ENCODE assay signal across 19 mouse cellular contexts in genomic region chr13:116535211-116535610, GRCm38 (mm10).
"Had no signal": no experiment of that assay in that cellular context is flagged by ENCODE, and none has a peak within 500 bp of the region (broad histone marks: within the 10 kb centered on the region; RNA-seq: fewer than 3 reads in every experiment).

No protein-coding gene starts in this region.

- DNase-seq: kidney, adult 2 months; kidney, postnatal 25 days; layer of hippocampus, postnatal 36 days; liver, embryonic 13.5 days; lung, adult 2 months; lung, postnatal 36 days; right cerebral cortex, adult 18-20 months; right cerebral cortex, postnatal 14 days; spleen, adult 18-20 months; thymus, postnatal 25 days had no signal

- H3K27ac ChIP-seq: kidney, postnatal 0 days; layer of hippocampus, adult 2 months; left cerebral cortex, adult 2 months; liver, embryonic 13.5 days; midbrain, embryonic 10.5 days; midbrain, embryonic 13.5 days; stomach, embryonic 15.5 days had no signal

- H3K9me3 ChIP-seq: liver, embryonic 13.5 days; megakaryocyte, embryonic 14.5 days; midbrain, embryonic 10.5 days; midbrain, embryonic 13.5 days; stomach, embryonic 15.5 days had no signal

- H3K4me1 ChIP-seq: liver, embryonic 13.5 days; megakaryocyte, embryonic 14.5 days; midbrain, embryonic 10.5 days; midbrain, embryonic 13.5 days; stomach, embryonic 15.5 days had no signal

- ATAC-seq: lung, postnatal 0 days; midbrain, embryonic 13.5 days; midbrain, embryonic 16.5 days had no signal

- H3K9ac ChIP-seq: liver, embryonic 13.5 days; midbrain, embryonic 13.5 days; stomach, embryonic 15.5 days had no signal

- H3K27me3 ChIP-seq: liver, embryonic 13.5 days; megakaryocyte, embryonic 14.5 days; midbrain, embryonic 13.5 days; stomach, embryonic 15.5 days had no signal

- H3K36me3 ChIP-seq: liver, embryonic 13.5 days; midbrain, embryonic 10.5 days; midbrain, embryonic 13.5 days; stomach, embryonic 15.5 days had no signal

- H3K4me3 ChIP-seq: layer of hippocampus, adult 2 months; left cerebral cortex, adult 2 months; liver, embryonic 13.5 days; megakaryocyte, embryonic 14.5 days; midbrain, embryonic 10.5 days; midbrain, embryonic 13.5 days; stomach, embryonic 15.5 days had no signal

- H3K4me2 ChIP-seq: liver, embryonic 13.5 days; midbrain, embryonic 13.5 days; stomach, embryonic 15.5 days had no signal
